Mouse (Mus musculus) heart, adult 8-10 months (tissue): ENCODE data around the gene Birc7. TPM values are rescaled to one million over a fixed set of nuclear protein-coding genes. Genes with fewer than 3 reads are reported as not detected.
A peak's percentile ranks its signal among the peaks of the same experiment; 100 is the strongest.

Source experiments
- DNase-seq: peaks from one replicate; pipeline ENCODE4 v3.0.0; 2022; ENCODE audit warnings: low spot score
- total RNA-seq, 4 experiments: library from RNA; stranded (reverse); gene quantifications; 2 replicates each; pipeline ENCODE4 v1.2.4; 2022

The Birc7 gene
- total RNA-seq, 4 experiments from 2014 or later = not detected

- DNase-seq = no peak
These were observed 24.2 kb upstream of the Birc7 start for GRCm38 (mm10) chr2:180904435-180905208.

- DNase-seq = no peak
These were observed 23.1 kb upstream of the Birc7 start for GRCm38 (mm10) chr2:180905556-180906221.

GRCm38 (mm10) chr2:180910928-180911327, 17.9 kb upstream of the Birc7 start:
- no peak for DNase-seq

GRCm38 (mm10) chr2:180915886-180916433, 12.9 kb upstream of the Birc7 start:
- DNase-seq = no peak

GRCm38 (mm10) chr2:180919913-180920809, 8.7 kb upstream of the Birc7 start:
- peak; percentile 24 for DNase-seq

- peak; percentile 97 for DNase-seq
These were observed 7.9 kb upstream of the Birc7 start, which contains the start of gene Ythdf1 for GRCm38 (mm10) chr2:180920810-180921400. Gene Ythdf1, minus strand, starts transcription at chr2:180920949.

- no peak for DNase-seq
These were observed 6.1 kb upstream of the Birc7 start for GRCm38 (mm10) chr2:180922739-180923138.

- DNase-seq = peak; percentile 68
These were observed 3.6 kb upstream of the Birc7 start for GRCm38 (mm10) chr2:180925176-180925575.

GRCm38 (mm10) chr2:180932418-180932817, 3.6 kb downstream of the Birc7 start:
- no peak for DNase-seq

GRCm38 (mm10) chr2:180940187-180940586, 11.4 kb downstream of the Birc7 start:
- no peak for DNase-seq

- DNase-seq = no peak
These were observed 13.0 kb downstream of the Birc7 start for GRCm38 (mm10) chr2:180941869-180942268.

- no peak for DNase-seq
These were observed 21.1 kb downstream of the Birc7 start for GRCm38 (mm10) chr2:180949947-180950346.

GRCm38 (mm10) chr2:180952731-180953171, 23.9 kb downstream of the Birc7 start:
- DNase-seq = no peak

GRCm38 (mm10) chr2:180953638-180954037, 24.8 kb downstream of the Birc7 start:
- DNase-seq = no peak

- no peak for DNase-seq
These were observed 25.5 kb downstream of the Birc7 start, which contains the start of gene Nkain4 for GRCm38 (mm10) chr2:180954061-180955047. Gene Nkain4, minus strand, starts transcription at chr2:180954699.

GRCm38 (mm10) chr2:180959605-180960004, 30.8 kb downstream of the Birc7 start:
- no peak for DNase-seq

- DNase-seq = no peak
These were observed 31.4 kb downstream of the Birc7 start for GRCm38 (mm10) chr2:180960187-180960586.

- DNase-seq = no peak
These were observed 33.9 kb downstream of the Birc7 start for GRCm38 (mm10) chr2:180962616-180963308.

- DNase-seq = peak; percentile 64
These were observed 35.1 kb downstream of the Birc7 start for GRCm38 (mm10) chr2:180963956-180964355.
